Mouse (Mus musculus): ENCODE results near the gene Gm21671.
"Not testable (repeated sequence)": the region's sequence is repeated elsewhere in the genome, so short reads cannot be mapped to it uniquely, and the experiment has no call there.

Gm21671 gene

DNA sequence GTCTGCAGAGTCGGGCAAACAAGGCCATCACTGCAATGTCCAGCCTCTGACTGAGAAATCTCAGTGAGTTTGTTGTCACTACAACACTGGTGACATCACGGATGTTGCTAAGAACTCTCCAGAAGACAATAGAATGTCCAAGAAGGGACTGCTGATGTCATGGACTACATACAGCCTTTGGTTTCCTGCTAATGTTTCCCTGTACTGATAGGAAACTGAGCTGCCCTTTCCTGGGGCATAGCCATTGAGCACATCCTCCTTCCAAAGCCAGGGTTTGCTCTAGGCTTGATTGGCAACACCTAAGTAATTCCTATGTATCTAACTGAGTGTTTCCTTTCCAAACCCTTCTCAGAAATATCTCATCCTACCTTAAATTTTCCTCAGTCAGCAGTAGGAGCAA is at the start of gene Gm21671:
Gene Gm21671, minus strand, starts transcription at position 101 of the 400 bp plus-strand sequence.
- not testable (repeated sequence) for DNase-seq

DNA sequence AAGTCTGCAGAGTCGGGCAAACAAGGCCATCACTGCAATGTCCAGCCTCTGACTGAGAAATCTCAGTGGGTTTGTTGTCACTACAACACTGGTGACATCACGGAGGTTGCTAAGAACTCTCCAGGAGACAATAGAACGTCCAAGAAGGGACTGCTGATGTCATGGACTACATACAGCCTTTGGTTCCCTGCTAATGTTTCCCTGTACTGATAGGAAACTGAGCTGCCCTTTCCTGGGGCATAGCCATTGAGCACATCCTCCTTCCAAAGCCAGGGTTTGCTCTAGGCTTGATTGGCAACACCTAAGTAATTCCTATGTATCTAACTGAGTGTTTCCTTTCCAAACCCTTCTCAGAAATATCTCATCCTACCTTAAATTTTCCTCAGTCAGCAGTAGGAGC is 34.3 kb upstream of the Gm21671 start, which contains the start of gene Gm21698:
Gene Gm21698, minus strand, starts transcription at position 101 of the 400 bp plus-strand sequence.
- not testable (repeated sequence) for DNase-seq

DNA sequence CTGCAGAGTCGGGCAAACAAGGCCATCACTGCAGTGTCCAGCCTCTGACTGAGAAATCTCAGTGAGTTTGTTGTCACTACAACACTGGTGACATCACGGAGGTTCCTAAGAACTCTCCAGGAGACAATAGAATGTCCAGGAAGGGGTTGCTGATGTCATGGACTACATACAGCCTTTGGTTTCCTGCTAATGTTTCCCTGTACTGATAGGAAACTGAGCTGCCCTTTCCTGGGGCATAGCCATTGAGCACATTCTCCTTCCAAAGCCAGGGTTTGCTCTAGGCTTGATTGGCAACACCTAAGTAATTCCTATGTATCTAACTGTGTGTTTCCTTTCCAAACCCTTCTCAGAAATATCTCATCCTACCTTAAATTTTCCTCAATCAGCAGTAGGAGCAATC is 18.3 kb upstream of the Gm21671 start, which contains the start of gene Gm21680:
Gene Gm21680, minus strand, starts transcription at position 101 of the 400 bp plus-strand sequence.
- DNase-seq, result not testable (repeated sequence)

DNA sequence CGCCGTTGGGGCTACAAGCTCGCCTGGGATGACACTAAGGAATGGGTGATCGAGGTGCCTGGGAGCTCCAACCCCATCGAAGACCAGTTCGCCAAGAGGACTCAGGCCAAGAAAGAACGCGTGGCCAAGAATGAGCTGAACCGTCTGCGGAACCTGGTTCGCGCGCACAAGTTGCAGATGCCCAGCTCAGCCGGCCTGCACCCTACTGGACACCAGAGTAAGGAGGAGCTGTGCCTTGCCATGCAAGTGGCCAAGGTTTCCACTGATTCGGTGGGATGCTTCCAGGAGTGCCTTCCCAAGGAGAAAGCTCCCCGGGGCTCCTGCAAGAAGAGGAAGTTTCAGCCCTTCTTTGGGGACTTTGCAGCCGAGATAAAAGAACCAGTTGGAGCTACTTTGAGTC is 2.8 kb upstream of the Gm21671 start:
- not testable (repeated sequence) for DNase-seq

DNA sequence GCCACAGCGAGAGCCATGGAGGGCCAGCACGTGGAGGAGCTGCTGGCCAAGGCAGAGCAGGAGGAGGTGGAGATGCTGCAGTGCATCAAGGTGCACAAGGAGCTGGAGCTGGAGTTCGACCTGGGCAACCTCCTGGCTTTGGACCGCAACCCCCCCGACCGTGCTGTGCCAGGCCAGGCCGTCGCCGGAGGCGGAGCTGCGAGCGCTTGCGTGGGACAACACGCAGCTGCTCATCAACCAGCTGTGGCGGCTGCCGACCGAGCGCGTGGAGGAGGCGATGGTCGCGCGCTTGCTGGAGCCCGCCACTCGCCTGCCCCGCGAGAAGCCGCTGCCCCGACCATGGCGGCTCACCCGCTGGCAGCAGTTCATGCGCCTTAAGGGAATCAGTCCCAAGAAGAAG is 2.4 kb upstream of the Gm21671 start:
- DNase-seq, result not testable (repeated sequence)

DNA sequence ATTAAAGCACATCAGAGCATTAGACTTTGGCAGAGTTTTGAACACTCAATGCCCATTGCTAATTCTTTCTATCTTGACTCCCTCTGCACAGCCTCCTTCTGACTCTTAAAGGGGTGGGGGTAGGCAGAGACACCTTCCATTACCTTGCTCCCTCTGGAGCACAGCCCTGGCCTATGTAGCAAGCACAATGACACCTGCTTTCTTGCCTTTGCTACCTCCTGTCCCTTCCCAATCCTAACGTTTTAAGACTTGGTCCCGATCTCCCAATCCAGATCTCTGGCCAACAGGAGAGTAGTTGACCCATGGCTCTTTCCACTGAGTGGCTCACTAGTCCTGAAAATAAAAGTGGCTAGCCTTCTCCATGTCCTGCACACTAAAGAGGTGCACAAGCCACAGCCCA is 8.8 kb downstream of the Gm21671 start:
- not testable (repeated sequence) for DNase-seq

DNA sequence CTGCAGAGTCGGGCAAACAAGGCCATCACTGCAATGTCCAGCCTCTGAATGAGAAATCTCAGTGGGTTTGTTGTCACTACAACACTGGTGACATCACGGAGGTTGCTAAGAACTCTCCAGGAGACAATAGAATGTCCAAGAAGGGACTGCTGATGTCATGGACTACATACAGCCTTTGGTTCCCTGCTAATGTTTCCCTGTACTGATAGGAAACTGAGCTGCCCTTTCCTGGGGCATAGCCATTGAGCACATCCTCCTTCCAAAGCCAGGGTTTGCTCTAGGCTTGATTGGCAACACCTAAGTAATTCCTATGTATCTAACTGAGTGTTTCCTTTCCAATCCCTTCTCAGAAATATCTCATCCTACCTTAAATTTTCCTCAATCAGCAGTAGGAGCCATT is 11.9 kb downstream of the Gm21671 start, which contains the start of gene Gm21663:
Gene Gm21663, minus strand, starts transcription at position 101 of the 400 bp plus-strand sequence.
- DNase-seq, result not testable (repeated sequence)
